Mouse (Mus musculus): ENCODE results near the gene Cyp2c39. TPM values are rescaled to one million over a fixed set of nuclear protein-coding genes. Genes with fewer than 3 reads are reported as not detected.
"Not testable (repeated sequence)": the region's sequence is repeated elsewhere in the genome, so short reads cannot be mapped to it uniquely, and the experiment has no call there.

The Cyp2c39 gene
- polyA plus RNA-seq (2015; fragmentation: Nextera tagmentation; extraction: Ambion mirVana): not detected in 2 replicates

GRCm38 (mm10) chr19:39510534-39510933 lies at the start of gene Cyp2c39:
Cyp2c39 (plus strand) TSS chr19:39510862.
- H3K9me3 ChIP-seq (replicated peaks): no peaks in the 10 kb centered on the region
- no peak within 1 kb of the TSS for H3K27ac ChIP-seq (replicated peaks)
- H3K27me3 ChIP-seq: no peaks in the 10 kb centered on the region
- H3K4me1 ChIP-seq (replicated peaks): no peaks in the 10 kb centered on the region
- no peak for ATAC-seq (ENCODE audit: insufficient read depth)
- H3K4me3 ChIP-seq (replicated peaks): no peak within 1 kb of the TSS
- H3K9ac ChIP-seq: no peak within 1 kb of the TSS
- 53% methylated on average over 4 of the region's 4 CpGs for WGBS (ENCODE audit: insufficient replicate concordance)
- H3K36me3 ChIP-seq (replicated peaks): no peaks in the 10 kb centered on the region
- no peak within 1 kb of the TSS for H3K4me2 ChIP-seq

- WGBS (ENCODE audit: insufficient replicate concordance): 63% methylated on average over 1 of the region's 1 CpGs
- H3K4me1 ChIP-seq (replicated peaks): no peaks in the 10 kb centered on the region
Measured at GRCm38 (mm10) chr19:39462941-39463340, 47.7 kb upstream of the Cyp2c39 start, which contains the start of gene Cyp2c38. Cyp2c38 (minus strand) TSS chr19:39463075.

GRCm38 (mm10) chr19:39463923-39464322 lies 46.7 kb upstream of the Cyp2c39 start:
- no peak overlapping the region for H3K4me3 ChIP-seq (replicated peaks)
- no peak overlapping the region for H3K27ac ChIP-seq (replicated peaks)
- H3K4me2 ChIP-seq: no peak overlapping the region
- H3K9ac ChIP-seq: no peak overlapping the region
- ATAC-seq (ENCODE audit: insufficient read depth): no peak
- no peaks in the 10 kb centered on the region for H3K27me3 ChIP-seq
- H3K4me1 ChIP-seq (replicated peaks): no peaks in the 10 kb centered on the region
- no peaks in the 10 kb centered on the region for H3K9me3 ChIP-seq (replicated peaks)
- H3K36me3 ChIP-seq (replicated peaks): no peaks in the 10 kb centered on the region

More at GRCm38 (mm10) chr19:39462941-39463340, 47.7 kb upstream of the Cyp2c39 start, which contains the start of gene Cyp2c38:
- H3K27ac ChIP-seq (replicated peaks): no peak within 1 kb of the TSS
- no peak for ATAC-seq (ENCODE audit: insufficient read depth)
- no peak within 1 kb of the TSS for H3K4me3 ChIP-seq (replicated peaks)
- no peaks in the 10 kb centered on the region for H3K27me3 ChIP-seq
- no peaks in the 10 kb centered on the region for H3K36me3 ChIP-seq (replicated peaks)
- no peak within 1 kb of the TSS for H3K9ac ChIP-seq
- no peak within 1 kb of the TSS for H3K4me2 ChIP-seq
- H3K9me3 ChIP-seq (replicated peaks): no peaks in the 10 kb centered on the region

- H3K27ac ChIP-seq (replicated peaks); ATAC-seq (ENCODE audit: insufficient read depth); H3K36me3 ChIP-seq (replicated peaks); H3K4me1 ChIP-seq (replicated peaks); H3K4me3 ChIP-seq (replicated peaks); H3K9me3 ChIP-seq (replicated peaks); H3K27me3 ChIP-seq; H3K4me2 ChIP-seq; H3K9ac ChIP-seq: not testable (repeated sequence)
- WGBS (ENCODE audit: insufficient replicate concordance): 83% methylated on average over 1 of the region's 1 CpGs
Measured at GRCm38 (mm10) chr19:39483961-39484360, 26.7 kb upstream of the Cyp2c39 start.

DNA sequence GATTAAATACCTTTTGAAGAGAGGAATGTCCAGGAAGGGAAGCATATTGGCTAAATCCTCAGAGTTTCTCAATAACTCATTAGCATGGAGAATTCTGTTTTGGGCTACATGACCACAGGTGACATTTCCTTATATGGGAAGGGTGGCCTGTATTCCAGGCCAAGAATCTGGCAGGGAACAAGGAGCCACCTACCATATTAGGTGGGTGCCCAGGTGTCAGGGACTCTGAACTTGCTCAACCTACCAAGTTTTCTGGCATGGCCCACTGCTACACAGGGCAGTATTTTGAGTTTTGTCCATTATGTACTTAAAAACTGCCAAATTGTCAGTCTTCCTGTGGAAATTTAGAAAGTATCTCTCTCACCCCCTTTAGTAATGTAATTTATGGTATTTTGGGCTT lies 4.3 kb upstream of the Cyp2c39 start:
- Histone ChIP-seq H3K27ac (replicated peaks) (no peak overlapping the region), H3K27me3 (no peaks in the 10 kb centered on the region), H3K4me1 (replicated peaks) (no peaks in the 10 kb centered on the region), H3K9me3 (replicated peaks) (no peaks in the 10 kb centered on the region), H3K4me3 (replicated peaks) (no peak overlapping the region), H3K4me2 (no peak overlapping the region), H3K36me3 (replicated peaks) (no peaks in the 10 kb centered on the region), H3K9ac (no peak overlapping the region)
- no peak for ATAC-seq (ENCODE audit: insufficient read depth)

GRCm38 (mm10) chr19:39509533-39509932 lies 1.1 kb upstream of the Cyp2c39 start:
- H3K27ac ChIP-seq (replicated peaks): no peak overlapping the region
- no peak overlapping the region for H3K9ac ChIP-seq
- no peak overlapping the region for H3K4me2 ChIP-seq
- no peak overlapping the region for H3K4me3 ChIP-seq (replicated peaks)
- H3K27me3 ChIP-seq: no peaks in the 10 kb centered on the region
- no peak for ATAC-seq (ENCODE audit: insufficient read depth)
- WGBS (ENCODE audit: insufficient replicate concordance): 26% methylated on average over 1 of the region's 1 CpGs
- H3K4me1 ChIP-seq (replicated peaks): no peaks in the 10 kb centered on the region
- H3K36me3 ChIP-seq (replicated peaks): no peaks in the 10 kb centered on the region
- H3K9me3 ChIP-seq (replicated peaks): no peaks in the 10 kb centered on the region

Other genes starting within 250 kb of the Cyp2c39 start
- gene Cyp2c29, start 241.5 kb upstream of the Cyp2c39 start, polyA plus RNA-seq (2015; fragmentation: Nextera tagmentation; extraction: Ambion mirVana): not detected in 2 replicates
- not detected in 2 replicates for gene Cyp2c38, start 47.8 kb upstream of the Cyp2c39 start, polyA plus RNA-seq (2015; fragmentation: Nextera tagmentation; extraction: Ambion mirVana)
- gene Cyp2c67, start 138.2 kb downstream of the Cyp2c39 start, polyA plus RNA-seq (2015; fragmentation: Nextera tagmentation; extraction: Ambion mirVana): 0.75 and 0.84 TPM in 2 replicates
- 152 and 163 TPM in 2 replicates for gene Cyp2c68, start 230.2 kb downstream of the Cyp2c39 start, polyA plus RNA-seq (2015; fragmentation: Nextera tagmentation; extraction: Ambion mirVana)

Measured in liver, embryonic 15.5 days (tissue).